Mouse (Mus musculus) CD8-positive naive resting alpha-beta T cell, adult 57 days (primary cell): ENCODE data around the gene Sema6d. TPM values are rescaled to one million over a fixed set of nuclear protein-coding genes. Genes with fewer than 3 reads are reported as not detected.

Experiments used
- total RNA-seq: library from RNA; stranded (reverse); gene quantifications from one replicate; pipeline ENCODE4 v1.2.4, GENCODE M21; 2023

Sema6d gene
- 1.1 TPM for total RNA-seq

DNA sequence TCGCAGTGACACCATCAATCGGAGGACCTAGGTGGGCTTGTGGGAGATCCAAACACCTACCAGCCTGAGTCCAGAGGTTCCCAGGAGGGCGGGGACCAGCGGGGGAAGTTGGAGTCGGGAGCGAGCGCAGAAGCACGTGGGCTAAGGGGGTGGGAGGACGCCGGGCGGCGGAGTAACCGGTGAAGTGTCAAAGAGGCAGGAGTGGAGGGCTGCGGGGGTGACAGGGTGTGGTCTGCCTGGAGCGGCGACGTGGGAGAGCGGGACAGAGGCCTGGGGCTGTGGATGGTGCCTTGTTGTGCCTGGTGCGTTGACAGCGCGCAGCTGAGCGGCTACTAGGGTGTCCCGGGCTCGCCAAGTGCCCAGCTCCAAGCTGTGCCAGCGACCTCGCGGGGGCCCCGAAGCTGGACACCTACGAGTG is at the start of gene Sema6d:
Sema6d (plus strand) TSS at position 157 of the 418 bp plus-strand sequence.

